Mouse (Mus musculus): ENCODE results near the gene 3110082I17Rik. TPM values are rescaled to one million over a fixed set of nuclear protein-coding genes. Genes with fewer than 3 reads are reported as not detected.

3110082I17Rik gene
- total and polyA plus RNA-seq, 2 experiments from 2014 or later = 11.9 to 19.4 TPM

DNA sequence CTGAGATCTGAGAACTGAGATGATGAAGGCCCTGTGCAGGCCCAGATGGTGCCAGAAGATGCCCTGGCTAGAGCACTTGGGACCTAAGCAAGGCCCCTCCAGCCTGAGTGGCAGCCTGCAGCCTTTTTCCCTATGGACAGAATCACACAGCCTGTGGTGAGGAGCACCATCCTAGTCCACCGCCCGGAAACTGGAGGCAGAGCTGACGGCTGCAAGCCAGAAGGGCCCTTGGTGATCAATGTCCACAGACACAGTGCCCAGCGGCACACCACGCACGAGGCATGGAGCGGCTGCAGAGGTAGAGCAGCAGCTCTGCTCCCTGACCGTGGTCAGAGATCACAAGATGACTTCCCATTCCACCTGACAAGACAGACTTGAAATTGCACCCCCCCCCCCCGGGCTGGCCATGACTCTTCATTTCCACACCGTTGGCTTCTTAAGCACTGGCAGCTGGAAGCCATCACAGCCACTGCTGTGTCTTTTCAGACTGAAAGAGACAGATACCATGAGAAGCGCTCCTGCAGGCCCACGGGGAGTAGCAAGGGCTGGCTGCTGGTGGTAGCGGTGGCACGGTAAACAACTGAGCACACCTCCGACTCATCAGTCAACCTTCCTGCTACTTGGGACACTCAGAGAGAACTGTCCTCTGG is 48.5 kb downstream of the 3110082I17Rik start:
- Histone ChIP-seq H3K4me3 (ENCODE audit: low read depth, low read length) (no peak overlapping the region), H3K27me3 (ENCODE audit: insufficient read depth, low read length) (no peaks in the 10 kb centered on the region), H3K4me2 (ENCODE audit: low read depth) (no peak overlapping the region), H3K27ac (ENCODE audit: low read depth, low read length) (no peak overlapping the region), H3K9me3 (ENCODE audit: low read length) (no peaks in the 10 kb centered on the region), H3K4me1 (ENCODE audit: insufficient read depth) (no peaks in the 10 kb centered on the region), H3K36me3 (ENCODE audit: insufficient read depth) (no peaks in the 10 kb centered on the region; the same call in 1 of the 2 replicates), H3K9ac (no peak overlapping the region)
- no peak for TF ChIP-seq CTCF (IDR thresholded peaks at IDR 0.05; ENCODE audit: low read depth)
- WGBS = 80% methylated on average over 15 of the region's 15 CpGs
- DNase-seq = no peak
- no peak for ATAC-seq

- no peak for ATAC-seq
- WGBS = 90% methylated on average over 6 of the region's 6 CpGs
Measured at GRCm38 (mm10) chr5:139411117-139411516, 49.2 kb downstream of the 3110082I17Rik start.

GRCm38 (mm10) chr5:139410056-139410455 is 50.3 kb downstream of the 3110082I17Rik start:
- no peaks in the 10 kb centered on the region; the same call in 1 of the 2 replicates for H3K36me3 ChIP-seq (ENCODE audit: insufficient read depth)
- H3K4me2 ChIP-seq (ENCODE audit: low read depth) = no peak overlapping the region
- no peaks in the 10 kb centered on the region for H3K27me3 ChIP-seq (ENCODE audit: insufficient read depth, low read length)
- no peak overlapping the region for H3K27ac ChIP-seq (ENCODE audit: low read depth, low read length)
- H3K4me1 ChIP-seq (ENCODE audit: insufficient read depth) = no peaks in the 10 kb centered on the region
- 84% methylated on average over 4 of the region's 4 CpGs for WGBS
- no peak for TF ChIP-seq CTCF (IDR thresholded peaks at IDR 0.05; ENCODE audit: low read depth)
- no peak for DNase-seq
- no peaks in the 10 kb centered on the region for H3K9me3 ChIP-seq (ENCODE audit: low read length)
- no peak for ATAC-seq
- no peak overlapping the region for H3K9ac ChIP-seq
- H3K4me3 ChIP-seq (ENCODE audit: low read depth, low read length) = no peak overlapping the region

More at GRCm38 (mm10) chr5:139411117-139411516, 49.2 kb downstream of the 3110082I17Rik start:
- Histone ChIP-seq H3K4me1 (ENCODE audit: insufficient read depth) (no peaks in the 10 kb centered on the region), H3K4me3 (ENCODE audit: low read depth, low read length) (no peak overlapping the region), H3K27me3 (ENCODE audit: insufficient read depth, low read length) (no peaks in the 10 kb centered on the region), H3K4me2 (ENCODE audit: low read depth) (no peak overlapping the region), H3K36me3 (ENCODE audit: insufficient read depth) (no peaks in the 10 kb centered on the region; the same call in 1 of the 2 replicates), H3K27ac (ENCODE audit: low read depth, low read length) (no peak overlapping the region), H3K9me3 (ENCODE audit: low read length) (no peaks in the 10 kb centered on the region), H3K9ac (no peak overlapping the region)
- DNase-seq = no peak
- TF ChIP-seq CTCF (IDR thresholded peaks at IDR 0.05; ENCODE audit: low read depth) = no peak

DNA sequence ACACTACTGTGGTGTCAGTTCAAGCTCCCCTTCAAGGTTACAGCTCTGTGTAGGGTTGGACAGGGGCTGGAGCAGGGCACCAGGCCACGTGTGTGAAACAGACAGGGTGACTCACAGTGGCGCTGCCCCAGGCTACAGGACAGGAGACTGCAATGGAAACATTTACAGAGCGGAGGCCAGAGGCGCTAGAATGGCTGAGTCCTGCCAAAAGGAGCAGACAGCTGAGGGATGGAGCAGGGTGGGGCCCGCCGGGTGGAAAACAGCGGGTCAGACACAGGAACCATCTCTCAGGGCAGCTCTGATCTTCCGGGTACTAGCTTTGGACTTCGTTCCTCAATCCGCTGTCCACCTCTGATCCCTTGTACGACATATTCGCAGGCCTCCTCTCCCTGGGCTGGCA is 50.9 kb downstream of the 3110082I17Rik start:
- no peak overlapping the region for H3K9ac ChIP-seq
- TF ChIP-seq CTCF (IDR thresholded peaks at IDR 0.05; ENCODE audit: low read depth) = no peak
- H3K27me3 ChIP-seq (ENCODE audit: insufficient read depth, low read length) = no peaks in the 10 kb centered on the region
- H3K4me1 ChIP-seq (ENCODE audit: insufficient read depth) = no peaks in the 10 kb centered on the region
- 79% methylated on average over 12 of the region's 12 CpGs for WGBS
- H3K36me3 ChIP-seq (ENCODE audit: insufficient read depth) = no peaks in the 10 kb centered on the region; the same call in 1 of the 2 replicates
- no peaks in the 10 kb centered on the region for H3K9me3 ChIP-seq (ENCODE audit: low read length)
- DNase-seq (no peak), ATAC-seq (no peak)
- H3K4me3 ChIP-seq (ENCODE audit: low read depth, low read length) = no peak overlapping the region
- H3K27ac ChIP-seq (ENCODE audit: low read depth, low read length) = no peak overlapping the region
- H3K4me2 ChIP-seq (ENCODE audit: low read depth) = no peak overlapping the region

- TF ChIP-seq CTCF (IDR thresholded peaks at IDR 0.05; ENCODE audit: low read depth) = no peak
- H3K27me3 ChIP-seq (ENCODE audit: insufficient read depth, low read length) = no peaks in the 10 kb centered on the region
- no peaks in the 10 kb centered on the region for H3K4me1 ChIP-seq (ENCODE audit: insufficient read depth)
- no peak overlapping the region for H3K27ac ChIP-seq (ENCODE audit: low read depth, low read length)
- H3K36me3 ChIP-seq (ENCODE audit: insufficient read depth) = no peaks in the 10 kb centered on the region; the same call in 1 of the 2 replicates
- ATAC-seq (no peak), DNase-seq (no peak)
- 84% methylated on average over 7 of the region's 7 CpGs for WGBS
- H3K9ac ChIP-seq = no peak overlapping the region
- no peak overlapping the region for H3K4me2 ChIP-seq (ENCODE audit: low read depth)
- H3K9me3 ChIP-seq (ENCODE audit: low read length) = no peaks in the 10 kb centered on the region
- no peak overlapping the region for H3K4me3 ChIP-seq (ENCODE audit: low read depth, low read length)
Measured at GRCm38 (mm10) chr5:139408511-139408910, 51.8 kb downstream of the 3110082I17Rik start.

GRCm38 (mm10) chr5:139407121-139407885 is 53.0 kb downstream of the 3110082I17Rik start:
- no peak overlapping the region for H3K4me2 ChIP-seq (ENCODE audit: low read depth)
- H3K36me3 ChIP-seq (ENCODE audit: insufficient read depth) = no peaks in the 10 kb centered on the region; the same call in 1 of the 2 replicates
- no peak overlapping the region for H3K4me3 ChIP-seq (ENCODE audit: low read depth, low read length)
- H3K4me1 ChIP-seq (ENCODE audit: insufficient read depth) = no peaks in the 10 kb centered on the region
- no peak overlapping the region for H3K27ac ChIP-seq (ENCODE audit: low read depth, low read length)
- no peak for TF ChIP-seq CTCF (IDR thresholded peaks at IDR 0.05; ENCODE audit: low read depth)
- no peak for DNase-seq
- H3K9me3 ChIP-seq (ENCODE audit: low read length) = no peaks in the 10 kb centered on the region
- no peak overlapping the region for H3K9ac ChIP-seq
- no peak for ATAC-seq
- WGBS = 84% methylated on average over 14 of the region's 14 CpGs
- no peaks in the 10 kb centered on the region for H3K27me3 ChIP-seq (ENCODE audit: insufficient read depth, low read length)

DNA sequence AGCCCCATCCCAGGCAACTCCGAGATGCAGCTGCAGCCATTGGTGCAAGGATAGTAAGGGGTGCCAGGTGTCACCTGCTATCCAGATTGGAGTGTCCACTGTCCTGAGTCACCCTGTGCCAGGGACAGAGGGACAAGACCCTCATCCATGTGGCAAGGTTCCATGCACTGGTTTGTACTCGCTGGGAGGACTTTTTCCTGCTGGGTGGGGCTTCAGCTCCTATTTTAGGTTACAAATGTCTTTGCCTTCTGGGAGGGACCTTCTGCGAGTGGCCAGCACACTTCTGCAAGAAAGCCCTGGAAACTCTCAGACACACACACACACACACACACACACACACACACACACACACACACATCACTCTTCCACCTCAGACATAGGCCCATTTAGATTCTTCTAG is 54.4 kb downstream of the 3110082I17Rik start:
- H3K4me1 ChIP-seq (ENCODE audit: insufficient read depth) = no peaks in the 10 kb centered on the region
- TF ChIP-seq CTCF (IDR thresholded peaks at IDR 0.05; ENCODE audit: low read depth) = no peak
- H3K36me3 ChIP-seq (ENCODE audit: insufficient read depth) = no peaks in the 10 kb centered on the region; the same call in 1 of the 2 replicates
- no peaks in the 10 kb centered on the region for H3K27me3 ChIP-seq (ENCODE audit: insufficient read depth, low read length)
- DNase-seq (no peak), ATAC-seq (no peak)
- H3K4me3 ChIP-seq (ENCODE audit: low read depth, low read length) = no peak overlapping the region
- H3K4me2 ChIP-seq (ENCODE audit: low read depth) = no peak overlapping the region
- H3K9ac ChIP-seq = no peak overlapping the region
- no peak overlapping the region for H3K27ac ChIP-seq (ENCODE audit: low read depth, low read length)
- 85% methylated on average over 3 of the region's 3 CpGs for WGBS
- no peaks in the 10 kb centered on the region for H3K9me3 ChIP-seq (ENCODE audit: low read length)
